Mouse (Mus musculus): ENCODE measurements at regions not wholly inside any gene's neighbourhood (a gene's known extent, or its start where the extent isn't known, plus 50 kb on each side); places are given as distances from the start of the nearest gene placed in this dataset.

DNA sequence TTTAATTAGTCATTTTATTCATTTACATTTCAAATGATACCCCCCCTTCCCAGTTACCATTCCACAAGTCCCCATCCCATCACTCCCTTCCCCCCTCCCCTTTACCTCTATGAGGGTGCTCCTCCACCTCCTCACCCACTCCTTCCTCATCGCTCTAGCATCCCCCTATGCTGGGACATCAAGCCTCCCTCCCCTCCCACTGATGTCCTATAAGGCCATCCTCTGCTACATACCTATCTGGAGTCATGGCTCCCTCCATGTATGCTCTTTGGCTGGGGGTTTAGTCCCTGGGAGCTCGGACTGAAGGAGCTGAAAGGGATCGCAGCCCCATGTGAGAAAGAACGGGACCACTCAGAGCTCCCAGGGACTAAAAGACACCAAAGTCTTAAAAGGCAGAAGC lies 176.3 kb downstream of the Pros1 start:
- H3K79me2 ChIP-seq (ENCODE audit: control insufficient read depth, insufficient read depth, low read length, poor library complexity): no peaks in the 10 kb centered on the region
- no peaks in the 10 kb centered on the region for H3K36me3 ChIP-seq (ENCODE audit: control insufficient read depth in 1 of 2, insufficient read depth in 2 of 2, low read length in 2 of 2)
- no peaks in the 10 kb centered on the region for H3K27me3 ChIP-seq (ENCODE audit: control insufficient read depth in 1 of 2, insufficient read depth in 2 of 2, low read length in 2 of 2)
- no peak for DNase-seq (ENCODE audit: low read depth, low spot score)
- no peaks in the 10 kb centered on the region for H3K9me3 ChIP-seq (replicated peaks; ENCODE audit: insufficient read depth, low read length)
- no peak overlapping the region for H3K4me3 ChIP-seq (ENCODE audit: control insufficient read depth in 1 of 2, insufficient read depth in 1 of 2, low read depth in 2 of 2, low read length in 2 of 2)
- H3K9ac ChIP-seq (ENCODE audit: control insufficient read depth, low read depth, low read length, poor library complexity, severe bottlenecking): no peak overlapping the region
- H3K4me1 ChIP-seq (ENCODE audit: control insufficient read depth in 1 of 2, insufficient read depth in 2 of 2, low read length in 2 of 2): no peaks in the 10 kb centered on the region
- H3K27ac ChIP-seq (ENCODE audit: control insufficient read depth, low read depth, low read length): no peak overlapping the region
- no peak for TF ChIP-seq POLR2A (IDR thresholded peaks at IDR 0.05; ENCODE audit: control insufficient read depth in 1 of 2, insufficient read depth in 1 of 2, low read depth in 1 of 2, low read length in 2 of 2, poor library complexity in 1 of 2)
- TF ChIP-seq CTCF (IDR thresholded peaks at IDR 0.05 in 2 of 3, conservative IDR thresholded peaks at IDR 0.05 in 1 of 3; ENCODE audit: control insufficient read depth in 1 of 3, insufficient read depth in 1 of 3, low read depth in 2 of 3, low read length in 3 of 3, poor library complexity in 1 of 3, severe bottlenecking in 1 of 3): no peak
- TF ChIP-seq HCFC1 (IDR thresholded peaks at IDR 0.05; ENCODE audit: low read depth, low read length): no peak
- TF ChIP-seq USF1 (IDR thresholded peaks at IDR 0.05; ENCODE audit: low read depth, low read length): no peak
- no peak for TF ChIP-seq ZC3H11A (IDR thresholded peaks at IDR 0.05; ENCODE audit: low read depth, low read length)
- no peak for TF ChIP-seq ZNF384 (IDR thresholded peaks at IDR 0.05; ENCODE audit: low read depth, low read length)
- no peak for TF ChIP-seq GABPA (IDR thresholded peaks at IDR 0.05; ENCODE audit: low read depth, low read length)
- TF ChIP-seq RAD21 (IDR thresholded peaks at IDR 0.05; ENCODE audit: low read depth, low read length): no peak

DNA sequence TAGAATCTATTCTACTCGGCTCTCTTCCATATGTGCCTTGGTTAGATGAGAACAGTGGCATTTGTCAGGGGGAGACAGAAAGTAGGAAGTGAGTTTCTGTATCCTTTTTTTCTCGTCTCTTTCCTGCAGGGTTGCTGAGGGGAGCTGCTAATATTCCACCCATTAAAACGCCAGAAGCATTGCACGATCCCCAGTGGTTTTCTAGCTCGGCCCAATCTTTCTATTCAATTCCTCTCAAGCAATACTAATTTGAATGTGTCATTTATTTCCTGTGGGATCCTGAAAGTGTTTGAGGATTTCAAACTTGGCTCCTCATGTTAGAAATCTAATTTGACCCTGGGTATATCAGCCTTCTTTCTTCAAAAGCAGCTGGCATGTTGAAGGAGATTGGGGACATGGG lies 176.9 kb downstream of the Pros1 start:
- no peak overlapping the region for H3K27ac ChIP-seq (ENCODE audit: control insufficient read depth, low read depth, low read length)
- H3K9me3 ChIP-seq (replicated peaks; ENCODE audit: insufficient read depth, low read length): no peaks in the 10 kb centered on the region
- no peaks in the 10 kb centered on the region for H3K4me1 ChIP-seq (ENCODE audit: control insufficient read depth in 1 of 2, insufficient read depth in 2 of 2, low read length in 2 of 2)
- no peaks in the 10 kb centered on the region for H3K27me3 ChIP-seq (ENCODE audit: control insufficient read depth in 1 of 2, insufficient read depth in 2 of 2, low read length in 2 of 2)
- H3K4me3 ChIP-seq (ENCODE audit: control insufficient read depth in 1 of 2, insufficient read depth in 1 of 2, low read depth in 2 of 2, low read length in 2 of 2): no peak overlapping the region
- no peaks in the 10 kb centered on the region for H3K36me3 ChIP-seq (ENCODE audit: control insufficient read depth in 1 of 2, insufficient read depth in 2 of 2, low read length in 2 of 2)
- H3K79me2 ChIP-seq (ENCODE audit: control insufficient read depth, insufficient read depth, low read length, poor library complexity): no peaks in the 10 kb centered on the region
- no peak overlapping the region for H3K9ac ChIP-seq (ENCODE audit: control insufficient read depth, low read depth, low read length, poor library complexity, severe bottlenecking)
- DNase-seq (ENCODE audit: low read depth, low spot score): no peak
- no peak for TF ChIP-seq MAX (IDR thresholded peaks at IDR 0.05; ENCODE audit: low read length)
- TF ChIP-seq SIN3A (IDR thresholded peaks at IDR 0.05; ENCODE audit: low read length): no peak
- TF ChIP-seq ZNF384 (IDR thresholded peaks at IDR 0.05; ENCODE audit: low read depth, low read length): no peak
- no peak for TF ChIP-seq HCFC1 (IDR thresholded peaks at IDR 0.05; ENCODE audit: low read depth, low read length)
- no peak for TF ChIP-seq JUND (IDR thresholded peaks at IDR 0.05; ENCODE audit: low read depth, low read length)
- no peak for TF ChIP-seq ZMIZ1 (IDR thresholded peaks at IDR 0.05; ENCODE audit: low read depth, low read length)
- TF ChIP-seq POLR2AphosphoS5 (IDR thresholded peaks at IDR 0.05; ENCODE audit: borderline replicate concordance, low read depth, low read length): no peak
- no peak for TF ChIP-seq POLR2A (IDR thresholded peaks at IDR 0.05; ENCODE audit: control insufficient read depth in 1 of 2, insufficient read depth in 1 of 2, low read depth in 1 of 2, low read length in 2 of 2, poor library complexity in 1 of 2)
- TF ChIP-seq NELFE (IDR thresholded peaks at IDR 0.05; ENCODE audit: low read depth, low read length): no peak
- no peak for TF ChIP-seq MYB (IDR thresholded peaks at IDR 0.05; ENCODE audit: low read depth, low read length)
- TF ChIP-seq CHD1 (IDR thresholded peaks at IDR 0.05; ENCODE audit: low read depth, low read length): no peak
- TF ChIP-seq ZKSCAN1 (IDR thresholded peaks at IDR 0.05; ENCODE audit: low read depth, low read length): no peak
- no peak for TF ChIP-seq GABPA (IDR thresholded peaks at IDR 0.05; ENCODE audit: low read depth, low read length)

Data from MEL (cell line).